Mouse (Mus musculus) CH12.LX (cell line): ENCODE data around the gene Slc18a3. TPM values are rescaled to one million over a fixed set of nuclear protein-coding genes. Genes with fewer than 3 reads are reported as not detected.

ENCODE experiments used
- DNase-seq: peaks from one replicate; pipeline ENCODE4 v3.0.0-alpha.2; 2013; ENCODE audit errors: extremely low read depth
- H3K27ac ChIP-seq: 2 replicates; pipeline ENCODE4 v1.5.1; 2012; ENCODE audit warnings: low read depth, mild to moderate bottlenecking, control low read depth, moderate library complexity; ENCODE audit not compliant: insufficient read depth
- H3K27me3 ChIP-seq: replicated peaks from 2 replicates; pipeline ENCODE3; 2012; ENCODE audit warnings: inconsistent platforms
- H3K36me3 ChIP-seq, 2 experiments: replicated peaks in 1 of 2; 2 replicates each; pipeline versions ENCODE3 to v1.6.1; 2012; ENCODE audit warnings: inconsistent platforms in 1 of 2, low read length in 1 of 2, mild to moderate bottlenecking in 1 of 2, mixed read lengths in 1 of 2, moderate library complexity in 1 of 2; ENCODE audit not compliant: control insufficient read depth in 1 of 2, insufficient read depth in 1 of 2
- H3K4me1 ChIP-seq, 2 experiments: 2 replicates each; pipeline ENCODE4 v1.6.1; 2012; ENCODE audit warnings: inconsistent platforms in 1 of 2, moderate library complexity in 1 of 2; ENCODE audit not compliant: insufficient read depth in 2 of 2, control insufficient read depth in 1 of 2
- H3K4me2 ChIP-seq: 2 replicates; pipeline ENCODE4 v1.6.1; 2012; ENCODE audit warnings: low read depth, mild to moderate bottlenecking, control low read depth; ENCODE audit not compliant: poor library complexity, insufficient read depth, severe bottlenecking
- H3K4me3 ChIP-seq, 3 experiments: fragments of 150-350 bp in 1 of 3; sonication (generic) in 1 of 3; replicated peaks in 1 of 3; 2 replicates each; pipeline versions ENCODE3 to v1.5.1; 2011 to 2012; ENCODE audit warnings: low read depth in 2 of 3, low read length in 2 of 3, mild to moderate bottlenecking in 2 of 3, moderate library complexity in 2 of 3, control low read depth in 1 of 3, improper control_type of control experiment in 1 of 3, inconsistent platforms in 1 of 3, mixed read lengths in 1 of 3; ENCODE audit not compliant: poor library complexity in 1 of 3
- H3K79me2 ChIP-seq: replicated peaks from 2 replicates; pipeline ENCODE4 v1.6.1; 2012; ENCODE audit warnings: mild to moderate bottlenecking, moderate library complexity; ENCODE audit not compliant: control insufficient read depth, poor library complexity, insufficient read depth, severe bottlenecking; ENCODE audit errors: extremely low read depth
- H3K9ac ChIP-seq: 2 replicates; pipeline ENCODE4 v1.6.1; 2012; ENCODE audit warnings: low read depth, mild to moderate bottlenecking, control low read depth, moderate library complexity; ENCODE audit not compliant: insufficient read depth
- H3K9me3 ChIP-seq: replicated peaks from 2 replicates; pipeline ENCODE3; 2012; ENCODE audit warnings: low read length, inconsistent platforms, mixed read lengths
- BHLHE40 ChIP-seq: IDR thresholded peaks from 2 replicates; pipeline ENCODE4 v1.6.1; 2011; ENCODE audit warnings: mild to moderate bottlenecking, low read depth, low read length, improper control_type of control experiment
- CHD2 ChIP-seq: IDR thresholded peaks from 2 replicates; pipeline ENCODE4 v1.6.1; 2011; ENCODE audit warnings: low read length, improper control_type of control experiment
- E2F4 ChIP-seq: IDR thresholded peaks from 2 replicates; pipeline ENCODE4 v1.6.1; 2011; ENCODE audit warnings: low read depth, low read length, improper control_type of control experiment; ENCODE audit not compliant: insufficient replicate concordance
- HCFC1 ChIP-seq: IDR thresholded peaks from 2 replicates; pipeline ENCODE4 v1.6.1; 2012; ENCODE audit warnings: low read depth, mild to moderate bottlenecking, inconsistent platforms, low read length, improper control_type of control experiment
- JUND ChIP-seq: conservative IDR thresholded peaks from 2 replicates; pipeline ENCODE4 v1.6.1; 2011; ENCODE audit warnings: low read depth, low read length, improper control_type of control experiment
- KAT2A ChIP-seq: IDR thresholded peaks from 2 replicates; pipeline ENCODE4 v1.6.1; 2012; ENCODE audit warnings: low read length, improper control_type of control experiment, inconsistent platforms; ENCODE audit not compliant: insufficient replicate concordance
- MAFK ChIP-seq: IDR thresholded peaks from 2 replicates; pipeline ENCODE4 v1.6.1; 2011; ENCODE audit warnings: low read length, improper control_type of control experiment; ENCODE audit not compliant: insufficient replicate concordance
- MAX ChIP-seq: IDR thresholded peaks from 2 replicates; pipeline ENCODE4 v1.6.1; 2011; ENCODE audit warnings: low read length, improper control_type of control experiment
- MYC ChIP-seq: IDR thresholded peaks from 2 replicates; pipeline ENCODE4 v1.6.1; 2011; ENCODE audit warnings: low read depth, mild to moderate bottlenecking, improper control_type of control experiment, low read length
- NELFE ChIP-seq: IDR thresholded peaks from 2 replicates; pipeline ENCODE4 v1.6.1; 2011; ENCODE audit warnings: low read depth, low read length, improper control_type of control experiment
- NRF1 ChIP-seq: IDR thresholded peaks from 2 replicates; pipeline ENCODE4 v1.6.1; 2014; ENCODE audit warnings: low read depth, mild to moderate bottlenecking, inconsistent platforms, low read length, improper control_type of control experiment, moderate library complexity
- PAX5 ChIP-seq: IDR thresholded peaks from 2 replicates; pipeline ENCODE4 v1.6.1; 2012; ENCODE audit warnings: low read length, inconsistent platforms, mixed read lengths
- POLR2A ChIP-seq: IDR thresholded peaks from 2 replicates; pipeline ENCODE4 v1.6.1; 2011; ENCODE audit warnings: low read depth, mild to moderate bottlenecking, improper control_type of control experiment, low read length
- TBP ChIP-seq: conservative IDR thresholded peaks from 2 replicates; pipeline ENCODE4 v1.6.1; 2011; ENCODE audit warnings: low read depth, low read length, improper control_type of control experiment
- UBTF ChIP-seq: IDR thresholded peaks from 2 replicates; pipeline ENCODE4 v1.6.1; 2012; ENCODE audit warnings: low read depth, mild to moderate bottlenecking, inconsistent platforms, low read length, improper control_type of control experiment, moderate library complexity
- USF2 ChIP-seq: conservative IDR thresholded peaks from 2 replicates; pipeline ENCODE4 v1.6.1; 2011; ENCODE audit warnings: low read depth, low read length, improper control_type of control experiment
- ZC3H11A ChIP-seq: IDR thresholded peaks from 2 replicates; pipeline ENCODE4 v1.6.1; 2012; ENCODE audit warnings: low read depth, mild to moderate bottlenecking, inconsistent platforms, low read length, improper control_type of control experiment
- ZKSCAN1 ChIP-seq: IDR thresholded peaks from 2 replicates; pipeline ENCODE4 v1.6.1; 2012; ENCODE audit warnings: low read depth, inconsistent platforms, low read length, improper control_type of control experiment, borderline replicate concordance
- ZNF384 ChIP-seq: IDR thresholded peaks from 2 replicates; pipeline ENCODE4 v1.6.1; 2012; ENCODE audit warnings: low read depth, low read length, improper control_type of control experiment, inconsistent platforms
- dilution Hi-C: fragments of 300-500 bp; cut with MboI; formaldehyde crosslinking; loops from 2 replicates; pipeline ENCODE4 v1.14.3; 2020; ENCODE audit warnings: low sequenced_read_pairs; ENCODE audit not compliant: extremely low pct_unique_long_range_greater_than_20kb, extremely low pct_ligation_motif_present
- in situ Hi-C: fragments of 300-500 bp; cut with MboI; formaldehyde crosslinking; loops from 3 replicates; pipeline ENCODE4 v1.14.3; 2019; ENCODE audit warnings: low sequenced_read_pairs, low pct_ligation_motif_present, low pct_unique_long_range_greater_than_20kb, mixed read lengths
- polyA plus RNA-seq: library from polyadenylated mRNA; unstranded; fragments of >175 nt; gene quantifications from 2 replicates; pipeline ENCODE4 v1.2.1, GENCODE M21; 2012; ENCODE audit warnings: low read depth; ENCODE audit not compliant: insufficient read length
- total RNA-seq, 2 experiments: library from RNA; depleted of rRNA; stranded (reverse); fragments of 300-350 nt in 1 of 2; fragments of >200 nt in 1 of 2; gene quantifications; 2 replicates each; pipeline ENCODE4 v1.2.3; 2012 to 2014

Slc18a3 gene
- total and polyA plus RNA-seq, 3 experiments: not detected

DNA sequence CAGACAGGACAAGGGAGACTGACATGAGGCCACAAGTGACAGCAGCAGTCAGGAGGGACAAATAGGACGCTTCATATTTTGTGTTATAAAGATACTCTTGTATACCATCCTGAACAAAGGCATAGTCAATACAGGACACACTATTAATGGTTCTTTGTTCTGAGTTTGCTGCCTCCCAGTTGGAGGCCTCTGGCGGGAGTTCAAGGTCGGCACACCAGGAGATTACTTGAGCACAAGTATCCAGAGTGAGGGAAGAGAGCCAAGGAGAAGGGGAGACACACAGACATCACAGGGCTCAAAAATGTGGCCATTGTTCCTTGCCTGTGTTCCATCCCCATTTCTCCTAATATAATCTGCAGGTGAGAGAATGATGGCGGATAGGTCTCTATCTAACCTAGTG is 42.6 kb upstream of the Slc18a3 start:
- no peak for DNase-seq
- Histone ChIP-seq H3K27me3 (no peaks in the 10 kb centered on the region), H3K27ac (no peak overlapping the region), H3K4me3 (no peak overlapping the region), H3K4me2 (no peak overlapping the region), H3K9ac (no peak overlapping the region), H3K79me2 (no peaks in the 10 kb centered on the region), H3K9me3 (no peaks in the 10 kb centered on the region), H3K36me3 (no peaks in the 10 kb centered on the region), H3K4me1 (peaks cover 0 to 44% of the 10 kb centered on the region in 2 experiments; a peak in 3 of 4 replicates)
- in situ Hi-C loops: no loop called here
- dilution Hi-C loops: no loop called here
- TF ChIP-seq MAX: no peak
- no peak for TF ChIP-seq NRF1
- TF ChIP-seq CHD2: no peak
- TF ChIP-seq KAT2A: no peak
- TF ChIP-seq BHLHE40: no peak
- no peak for TF ChIP-seq MAFK
- no peak for TF ChIP-seq USF2
- TF ChIP-seq NELFE: no peak
- TF ChIP-seq ZC3H11A: no peak
- no peak for TF ChIP-seq ZNF384
- TF ChIP-seq UBTF: no peak
- TF ChIP-seq PAX5: no peak
- no peak for TF ChIP-seq POLR2A
- no peak for TF ChIP-seq HCFC1

DNA sequence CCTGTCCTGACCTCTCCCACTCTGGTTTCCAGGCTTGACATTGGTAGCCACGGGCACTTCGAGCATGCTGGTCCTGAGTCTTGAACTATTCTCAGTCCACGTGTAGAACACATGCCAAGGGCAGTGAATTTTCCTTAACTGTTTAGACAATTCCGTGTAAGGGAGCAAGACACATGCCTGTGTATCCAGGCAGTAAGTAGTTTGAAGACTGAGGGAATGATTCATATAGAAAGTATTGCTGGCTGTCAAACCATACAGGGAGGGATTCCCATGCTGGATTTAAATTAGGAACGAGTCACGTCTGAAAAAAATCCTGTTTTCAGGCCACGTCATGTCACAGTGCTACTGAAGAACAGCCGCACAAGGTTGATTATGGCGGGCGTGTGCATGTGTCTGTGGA is 41.7 kb upstream of the Slc18a3 start:
- in situ Hi-C loops: no loop called here
- dilution Hi-C loops: no loop called here

More for the DNA sequence above, 41.7 kb upstream of the Slc18a3 start:
- Histone ChIP-seq H3K27ac (no peak overlapping the region), H3K4me3 (no peak overlapping the region), H3K4me2 (no peak overlapping the region), H3K9me3 (no peaks in the 10 kb centered on the region), H3K36me3 (no peaks in the 10 kb centered on the region), H3K4me1 (peaks cover 0 to 44% of the 10 kb centered on the region in 2 experiments; a peak in 3 of 4 replicates), H3K9ac (no peak overlapping the region), H3K79me2 (no peaks in the 10 kb centered on the region), H3K27me3 (no peaks in the 10 kb centered on the region)
- DNase-seq: no peak
- TF ChIP-seq CHD2 (no peak), TBP (no peak), MYC (no peak), JUND (no peak), ZKSCAN1 (no peak), E2F4 (no peak)
